Mouse (Mus musculus) limb, embryonic 10.5 days (tissue): ENCODE data around the gene Fam168a. TPM values are rescaled to one million over a fixed set of nuclear protein-coding genes. Genes with fewer than 3 reads are reported as not detected.

Experiments
- DNase-seq: peaks from one replicate; pipeline ENCODE4 v3.0.0-alpha.2; 2017; ENCODE audit warnings: low spot score
- H3K27ac ChIP-seq: fragments of 300-500 bp; sonication (generic); 2 replicates; pipeline ENCODE4 v1.5.1; 2016; ENCODE audit warnings: mild to moderate bottlenecking
- H3K27me3 ChIP-seq: fragments of 300-500 bp; sonication (generic); 2 replicates; pipeline ENCODE4 v1.6.1; 2016; ENCODE audit warnings: low read depth, mild to moderate bottlenecking; ENCODE audit not compliant: poor library complexity, severe bottlenecking
- H3K36me3 ChIP-seq: fragments of 300-500 bp; sonication (generic); 2 replicates; pipeline ENCODE4 v1.6.1; 2016; ENCODE audit warnings: mild to moderate bottlenecking, moderate library complexity
- H3K4me1 ChIP-seq: fragments of 300-500 bp; sonication (generic); 2 replicates; pipeline ENCODE4 v1.6.1; 2016
- H3K4me3 ChIP-seq: fragments of 300-500 bp; sonication (generic); 2 replicates; pipeline ENCODE4 v1.5.1; 2016; ENCODE audit warnings: mild to moderate bottlenecking, moderate library complexity
- H3K9me3 ChIP-seq: fragments of 300-500 bp; sonication (generic); replicated peaks from 2 replicates; pipeline ENCODE4 v1.6.1; 2016; ENCODE audit warnings: mild to moderate bottlenecking
- WGBS: fragments of 180-500 bp; shearing (Covaris S2); methylation state at CpG from one replicate; pipeline ENCODE4 v1.1.7; 2016; 5-methylcytosine and 5-hydroxymethylcytosine counted together
- polyA plus RNA-seq: library from polyadenylated mRNA; unstranded; fragments of >200 nt; fragmentation: Nextera tagmentation; extraction: Ambion mirVana; gene quantifications from 2 replicates; pipeline ENCODE4 v1.2.1, GENCODE M21; 2016

Gene Fam168a
- polyA plus RNA-seq, 1 experiment from 2014 or later, result 39.6 TPM

DNA sequence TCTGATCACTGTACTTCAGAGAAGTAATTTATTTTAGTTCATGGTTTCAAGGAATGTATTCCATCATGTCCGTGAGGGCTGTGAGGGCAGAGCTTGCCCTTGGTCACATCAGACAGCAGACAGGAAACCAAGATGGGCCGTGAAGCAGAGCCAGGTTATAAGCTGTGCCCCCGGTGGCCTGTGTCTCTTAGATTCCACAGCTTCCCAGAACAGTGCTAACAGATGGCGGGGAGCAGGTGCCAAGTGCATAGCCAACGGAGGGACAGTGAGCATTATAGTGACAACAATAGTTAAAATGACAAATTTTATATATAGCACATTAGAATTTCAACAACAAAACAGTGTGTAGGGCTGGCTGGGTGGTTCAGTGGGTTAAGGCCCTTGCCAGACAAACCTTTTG, 105.5 kb downstream of the Fam168a start:
- H3K9me3 ChIP-seq, result no peaks in the 10 kb centered on the region
- no peak overlapping the region for H3K27ac ChIP-seq
- WGBS, result 85% methylated on average over 5 of the region's 5 CpGs
- DNase-seq, result no peak
- H3K36me3 ChIP-seq, result peaks cover 22% of the 10 kb centered on the region
- H3K27me3 ChIP-seq, result no peaks in the 10 kb centered on the region
- H3K4me1 ChIP-seq, result no peaks in the 10 kb centered on the region
- no peak overlapping the region for H3K4me3 ChIP-seq

DNA sequence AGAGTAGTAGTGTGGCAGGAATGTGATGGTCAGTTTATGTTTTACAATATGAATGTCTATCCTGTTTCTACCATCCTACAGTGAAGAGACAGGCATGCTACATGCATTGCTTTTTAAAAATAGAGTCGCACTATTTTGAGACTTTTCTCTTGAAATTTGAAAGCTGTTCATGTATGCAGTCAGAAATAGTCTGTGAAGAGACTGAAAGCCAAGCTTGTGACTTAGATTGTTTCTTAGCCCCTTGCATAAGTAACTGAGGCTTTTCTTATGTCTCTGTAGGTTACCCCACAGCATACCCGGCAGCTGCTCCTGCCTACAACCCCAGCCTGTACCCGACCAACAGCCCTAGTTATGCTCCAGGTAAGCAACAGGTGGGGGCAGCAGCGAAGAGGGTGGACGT, 106.2 kb downstream of the Fam168a start:
- peaks cover 22% of the 10 kb centered on the region for H3K36me3 ChIP-seq
- H3K27ac ChIP-seq, result no peak overlapping the region
- H3K27me3 ChIP-seq, result no peaks in the 10 kb centered on the region
- WGBS, result 84% methylated on average over 5 of the region's 5 CpGs
- no peak for DNase-seq
- no peaks in the 10 kb centered on the region for H3K4me1 ChIP-seq
- H3K9me3 ChIP-seq, result no peaks in the 10 kb centered on the region
- H3K4me3 ChIP-seq, result no peak overlapping the region

DNA sequence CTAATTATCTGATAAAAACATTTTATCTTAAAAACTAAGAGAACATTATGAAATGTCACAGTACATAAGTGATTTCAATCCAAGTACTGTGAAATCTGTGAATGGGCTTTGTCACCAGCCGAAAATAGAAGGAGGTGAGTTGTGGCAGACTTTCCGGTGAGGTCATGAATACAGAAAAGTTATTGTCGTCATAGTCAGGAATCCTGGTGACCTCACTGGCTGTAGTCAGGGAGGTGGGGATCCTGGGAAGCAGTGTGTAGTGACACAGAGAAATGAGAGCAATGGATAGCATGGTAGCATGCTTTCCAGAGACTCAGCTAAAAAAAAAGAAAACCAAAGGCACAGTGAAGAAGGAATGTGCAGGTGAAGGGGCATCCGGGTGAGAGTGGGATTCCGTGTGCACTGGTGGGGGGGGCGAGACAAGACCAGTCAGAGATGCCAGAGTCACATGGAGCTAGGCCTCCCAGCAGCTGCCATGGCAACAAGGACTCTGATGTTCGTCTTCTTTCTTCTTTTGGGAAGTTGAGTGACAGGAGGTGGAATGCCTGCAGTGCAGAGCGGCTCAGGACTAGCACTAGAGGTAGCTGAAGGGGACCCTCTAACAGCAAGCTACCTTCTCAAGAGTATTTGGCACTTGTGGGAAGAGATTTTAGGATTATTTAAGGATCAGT, 109.6 kb downstream of the Fam168a start:
- no peaks in the 10 kb centered on the region for H3K4me1 ChIP-seq
- no peak overlapping the region for H3K27ac ChIP-seq
- no peaks in the 10 kb centered on the region for H3K27me3 ChIP-seq
- no peak for DNase-seq
- H3K9me3 ChIP-seq, result no peaks in the 10 kb centered on the region
- peaks cover 10% of the 10 kb centered on the region for H3K36me3 ChIP-seq
- WGBS, result 77% methylated on average over 8 of the region's 8 CpGs
- no peak overlapping the region for H3K4me3 ChIP-seq

DNA sequence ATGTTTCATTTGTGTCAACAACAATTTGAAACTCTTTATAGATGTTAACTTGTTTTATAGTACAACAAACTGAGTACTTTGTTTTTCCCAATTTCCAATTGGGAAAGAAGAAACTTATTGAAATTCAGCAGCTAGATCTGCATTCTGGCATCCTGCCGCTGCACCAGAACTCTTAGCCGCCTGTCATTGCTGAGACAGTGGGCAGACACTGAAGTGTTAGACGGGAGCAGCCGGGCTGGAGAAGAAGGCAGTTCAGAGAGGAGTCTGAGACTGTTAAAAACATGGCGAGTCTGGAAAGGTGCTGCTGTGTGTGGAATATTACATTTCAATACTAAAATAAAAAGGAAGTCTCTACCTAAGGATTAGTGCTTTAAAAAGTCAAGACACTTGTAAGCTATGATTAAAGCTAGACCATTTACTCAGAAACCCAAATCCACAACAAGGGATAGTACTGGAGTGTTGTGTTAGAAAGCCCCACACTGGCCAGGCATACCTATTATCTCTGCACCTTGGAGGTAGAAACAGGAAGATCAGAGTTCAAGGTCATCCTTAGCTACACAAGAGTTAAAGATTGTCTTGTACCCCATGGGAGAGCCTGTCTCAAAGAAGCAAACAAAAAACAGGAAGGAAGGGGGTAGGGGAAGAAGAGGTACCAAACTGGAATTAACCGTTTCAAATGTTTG, 110.5 kb downstream of the Fam168a start:
- no peaks in the 10 kb centered on the region for H3K4me1 ChIP-seq
- no peak overlapping the region for H3K4me3 ChIP-seq
- no peaks in the 10 kb centered on the region for H3K27me3 ChIP-seq
- H3K36me3 ChIP-seq, result peaks cover 8% of the 10 kb centered on the region; the same call in 1 of the 2 replicates
- no peak for DNase-seq
- 82% methylated on average over 6 of the region's 6 CpGs for WGBS
- no peak overlapping the region for H3K27ac ChIP-seq
- H3K9me3 ChIP-seq, result no peaks in the 10 kb centered on the region

DNA sequence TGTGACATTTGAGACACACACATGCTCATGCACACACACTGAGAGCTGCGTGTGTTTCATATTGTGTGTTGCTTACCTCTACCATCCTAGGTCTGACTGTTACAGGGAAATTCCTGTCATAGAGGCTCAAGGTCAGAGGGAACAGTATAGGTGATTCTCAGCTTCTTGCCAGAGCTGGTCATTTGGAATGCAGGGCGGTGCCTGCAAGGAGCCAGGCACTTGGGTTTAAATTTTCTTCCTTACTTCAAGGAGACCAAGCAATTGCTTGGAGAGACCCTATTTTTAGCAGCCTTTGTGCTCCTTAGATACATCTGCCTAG, 111.0 kb downstream of the Fam168a start:
- Histone ChIP-seq H3K27ac (no peak overlapping the region), H3K9me3 (no peaks in the 10 kb centered on the region), H3K4me1 (no peaks in the 10 kb centered on the region), H3K27me3 (no peaks in the 10 kb centered on the region), H3K36me3 (peaks cover 8% of the 10 kb centered on the region; the same call in 1 of the 2 replicates), H3K4me3 (no peak overlapping the region)
- 85% methylated on average over 2 of the region's 2 CpGs for WGBS
- no peak for DNase-seq

DNA sequence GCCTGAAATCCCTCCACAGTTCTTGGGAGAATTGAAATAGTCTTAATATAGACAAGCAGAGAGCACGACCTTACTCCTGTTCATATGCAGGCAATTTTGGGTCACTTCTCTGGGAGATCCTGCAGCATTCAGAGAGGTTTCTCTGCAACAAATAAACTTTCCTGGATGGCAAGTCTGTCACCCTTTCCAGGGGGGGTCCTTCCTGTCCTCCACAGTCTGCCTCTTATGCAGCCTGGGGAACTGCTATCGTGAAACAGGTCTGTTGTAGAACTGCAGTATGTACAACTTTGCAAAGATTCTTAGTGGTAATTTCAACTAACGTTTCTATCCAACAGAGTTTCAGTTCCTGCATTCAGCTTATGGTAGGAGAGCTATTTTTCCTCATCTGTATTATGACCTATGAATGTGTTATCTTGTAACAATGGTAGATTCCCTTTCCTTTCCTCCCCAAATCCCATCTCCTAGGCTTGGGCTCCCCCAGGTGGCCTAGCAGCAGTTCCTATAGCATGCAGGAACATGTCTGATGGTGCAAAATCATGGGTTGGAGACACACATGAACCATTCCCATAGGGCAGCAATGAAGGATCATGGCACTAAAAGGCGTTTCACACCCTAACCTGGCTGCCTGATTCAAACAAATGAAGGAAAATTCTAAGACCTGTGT, 112.1 kb downstream of the Fam168a start:
- Histone ChIP-seq H3K27me3 (no peaks in the 10 kb centered on the region), H3K4me1 (no peaks in the 10 kb centered on the region), H3K36me3 (peaks cover 7% of the 10 kb centered on the region; the same call in 1 of the 2 replicates), H3K4me3 (no peak overlapping the region), H3K9me3 (no peaks in the 10 kb centered on the region), H3K27ac (no peak overlapping the region)
- DNase-seq, result no peak
- 90% methylated on average over 4 of the region's 4 CpGs for WGBS

DNA sequence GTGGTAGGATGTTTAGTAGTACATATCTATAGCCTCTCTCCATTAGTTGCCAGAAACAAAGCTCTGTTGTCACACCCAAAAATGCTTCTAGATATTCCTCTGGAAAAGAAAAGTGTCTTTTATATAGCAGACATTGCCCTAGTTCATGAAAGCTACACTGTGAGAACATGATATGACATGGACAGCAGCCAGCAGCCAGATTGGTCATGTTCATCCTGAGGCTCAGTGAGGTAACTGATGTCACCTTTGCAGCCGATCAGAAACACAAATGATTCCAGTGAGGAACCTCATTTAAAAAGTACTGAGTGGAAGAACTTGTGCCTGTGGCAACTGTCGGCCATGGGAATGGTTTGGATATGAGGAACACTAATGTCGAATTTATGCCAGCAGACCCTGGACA, 118.2 kb downstream of the Fam168a start:
- Histone ChIP-seq H3K9me3 (no peaks in the 10 kb centered on the region), H3K4me3 (no peak overlapping the region), H3K27me3 (no peaks in the 10 kb centered on the region), H3K27ac (no peak overlapping the region), H3K4me1 (no peaks in the 10 kb centered on the region), H3K36me3 (peaks cover 42% of the 10 kb centered on the region)
- 91% methylated on average over 3 of the region's 3 CpGs for WGBS
- DNase-seq, result no peak

DNA sequence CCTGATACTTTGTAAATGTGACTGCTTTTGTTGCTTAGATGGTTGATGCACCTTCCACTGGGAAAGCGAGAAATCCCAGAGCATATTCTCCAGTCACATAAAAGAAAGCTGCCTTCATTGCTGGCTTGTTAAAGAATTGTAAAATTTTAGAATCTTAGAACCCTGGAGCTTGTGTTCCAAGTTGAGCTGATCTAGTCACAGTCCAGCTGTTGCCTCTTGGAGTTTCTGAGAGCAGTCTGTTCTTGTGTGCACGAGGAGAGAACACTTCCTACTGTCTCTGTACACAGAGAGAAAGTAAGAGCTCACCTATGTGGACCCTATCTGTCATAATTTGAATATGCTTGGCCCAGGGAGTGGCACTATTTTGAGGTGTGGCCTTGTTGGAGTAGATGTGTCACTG, 122.1 kb downstream of the Fam168a start:
- H3K4me3 ChIP-seq, result no peak overlapping the region
- no peak for DNase-seq
- H3K36me3 ChIP-seq, result peaks cover 57% of the 10 kb centered on the region
- H3K27me3 ChIP-seq, result no peaks in the 10 kb centered on the region
- no peak overlapping the region for H3K27ac ChIP-seq
- H3K4me1 ChIP-seq, result no peaks in the 10 kb centered on the region
- WGBS, result 88% methylated on average over 2 of the region's 2 CpGs
- H3K9me3 ChIP-seq, result no peaks in the 10 kb centered on the region

DNA sequence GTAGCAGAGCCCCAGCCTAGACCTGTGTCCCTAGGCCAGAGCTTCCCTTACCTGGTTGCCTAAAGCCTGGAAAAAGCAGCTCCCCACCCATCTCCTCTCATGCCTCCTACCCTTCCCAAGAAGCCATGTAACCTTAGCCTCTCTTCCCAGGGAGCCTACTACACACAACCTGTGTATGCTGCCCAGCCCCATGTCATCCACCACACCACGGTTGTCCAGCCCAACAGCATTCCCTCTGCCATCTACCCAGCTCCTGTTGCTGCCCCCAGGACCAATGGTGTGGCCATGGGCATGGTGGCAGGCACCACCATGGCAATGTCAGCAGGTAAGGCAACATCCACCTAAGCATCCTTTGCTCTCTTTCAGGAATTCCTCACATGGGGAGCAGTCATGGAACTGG, 127.4 kb downstream of the Fam168a start:
- WGBS, result 85% methylated on average over 1 of the region's 1 CpGs
- no peak overlapping the region for H3K4me3 ChIP-seq
- H3K9me3 ChIP-seq, result no peaks in the 10 kb centered on the region
- peaks cover 70% of the 10 kb centered on the region for H3K36me3 ChIP-seq
- DNase-seq, result no peak
- H3K27ac ChIP-seq, result no peak overlapping the region
- H3K4me1 ChIP-seq, result 0 out of 2 replicates have a peak, but pooled peaks cover 3% of the 10 kb centered on the region
- no peaks in the 10 kb centered on the region for H3K27me3 ChIP-seq

DNA sequence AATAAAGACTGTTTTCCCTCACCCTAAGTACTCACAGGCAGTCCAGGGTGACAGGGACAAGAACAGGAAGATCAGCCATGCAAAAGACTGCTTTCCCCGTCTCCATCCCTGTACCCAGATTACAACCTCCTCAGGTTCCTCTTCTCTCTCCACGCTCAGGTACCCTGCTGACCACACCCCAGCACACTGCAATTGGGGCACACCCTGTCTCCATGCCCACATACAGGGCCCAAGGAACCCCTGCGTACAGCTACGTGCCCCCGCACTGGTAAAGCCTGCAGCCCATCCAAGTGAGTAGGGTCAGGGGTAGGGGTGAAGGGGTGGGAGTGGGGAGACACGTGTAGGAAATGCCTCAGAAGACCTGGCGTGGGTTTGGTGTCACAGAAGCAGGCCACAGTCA, 128.7 kb downstream of the Fam168a start:
- Histone ChIP-seq H3K4me1 (0 out of 2 replicates have a peak, but pooled peaks cover 3% of the 10 kb centered on the region), H3K4me3 (no peak overlapping the region), H3K27ac (no peak overlapping the region), H3K36me3 (peaks cover 75% of the 10 kb centered on the region), H3K27me3 (no peaks in the 10 kb centered on the region), H3K9me3 (no peaks in the 10 kb centered on the region)
- DNase-seq, result no peak
- 90% methylated on average over 7 of the region's 7 CpGs for WGBS

DNA sequence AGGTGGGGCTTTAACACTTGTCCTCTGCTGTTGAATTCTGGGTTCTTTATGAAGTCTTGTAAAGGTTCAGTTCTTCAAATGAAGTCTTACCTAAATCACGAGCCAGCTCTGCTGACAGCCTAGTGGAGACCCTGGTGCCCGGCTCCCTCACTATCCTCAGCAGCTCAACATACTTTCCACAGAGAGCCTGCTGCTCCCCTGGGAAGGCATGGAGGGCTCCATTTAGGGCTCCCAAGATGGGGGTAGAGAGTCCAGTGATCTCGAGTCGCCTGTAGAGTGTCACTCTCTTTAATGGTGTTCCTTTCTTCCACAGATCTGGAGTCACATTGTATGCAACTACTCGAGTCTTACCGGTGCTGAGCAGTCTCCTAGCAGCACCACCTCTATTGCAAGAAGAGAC, 129.3 kb downstream of the Fam168a start:
- no peak for DNase-seq
- Histone ChIP-seq H3K4me1 (0 out of 2 replicates have a peak, but pooled peaks cover 3% of the 10 kb centered on the region), H3K27me3 (no peaks in the 10 kb centered on the region), H3K9me3 (no peaks in the 10 kb centered on the region), H3K4me3 (no peak overlapping the region), H3K27ac (no peak overlapping the region), H3K36me3 (peaks cover 75% of the 10 kb centered on the region)
- 87% methylated on average over 6 of the region's 6 CpGs for WGBS

DNA sequence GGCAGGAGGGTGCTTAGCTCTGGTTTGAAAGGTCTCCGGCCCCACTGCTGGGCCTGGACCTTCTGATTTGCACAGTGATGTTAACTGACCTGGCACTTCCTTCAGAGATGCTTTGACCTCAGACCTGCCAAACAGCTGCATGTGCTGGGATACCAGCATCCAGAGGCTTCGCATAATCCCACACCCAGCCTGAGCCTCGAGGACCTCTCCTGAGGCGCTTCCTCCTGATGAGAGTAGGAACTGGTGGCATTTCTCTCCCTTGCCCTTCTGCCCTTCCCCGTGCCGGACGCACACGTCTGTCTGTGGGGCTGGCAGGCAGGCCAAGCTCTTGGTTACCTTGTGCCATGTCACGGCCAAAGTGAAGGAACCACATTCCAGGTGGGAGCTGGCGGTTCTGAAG, 130.2 kb downstream of the Fam168a start:
- Histone ChIP-seq H3K27me3 (no peaks in the 10 kb centered on the region), H3K4me1 (0 out of 2 replicates have a peak, but pooled peaks cover 3% of the 10 kb centered on the region), H3K36me3 (peaks cover 70% of the 10 kb centered on the region), H3K27ac (no peak overlapping the region), H3K4me3 (no peak overlapping the region), H3K9me3 (no peaks in the 10 kb centered on the region)
- 89% methylated on average over 10 of the region's 10 CpGs for WGBS
- no peak for DNase-seq

DNA sequence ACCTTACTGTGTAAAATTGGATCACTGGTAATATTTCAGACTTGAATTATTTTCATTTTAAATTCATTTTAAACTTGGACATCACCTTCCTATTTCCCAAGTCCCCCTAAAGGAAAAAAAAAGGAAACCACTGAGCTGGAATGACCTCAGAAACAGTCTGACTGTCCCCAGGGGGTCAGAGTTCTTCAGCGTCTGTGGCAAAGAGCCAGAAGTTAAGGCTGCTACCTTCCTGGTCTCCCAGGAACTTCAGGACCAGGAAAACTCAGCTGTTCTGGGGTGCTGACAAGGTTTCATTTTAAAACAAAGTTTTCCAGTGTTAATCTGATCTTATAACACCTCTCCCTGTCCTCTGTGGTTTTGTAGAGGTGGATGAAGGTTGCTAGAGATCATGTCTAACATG, 131.3 kb downstream of the Fam168a start:
- 78% methylated on average over 1 of the region's 1 CpGs for WGBS
- H3K36me3 ChIP-seq, result peaks cover 77% of the 10 kb centered on the region
- no peaks in the 10 kb centered on the region for H3K27me3 ChIP-seq
- H3K27ac ChIP-seq, result no peak overlapping the region
- H3K9me3 ChIP-seq, result no peaks in the 10 kb centered on the region
- 0 out of 2 replicates have a peak, but pooled peaks cover 3% of the 10 kb centered on the region for H3K4me1 ChIP-seq
- H3K4me3 ChIP-seq, result no peak overlapping the region
- DNase-seq, result no peak
